In genomic region chr12:80035500-80036271, GRCm38 (mm10) we compare ENCODE assay signal across 14 mouse cellular contexts.
A peak's percentile ranks its signal among the peaks of the same experiment; 100 is the strongest.
DNase-seq lines count a peak whose midpoint lies in the region; ATAC-seq lines count a peak whose summit lies in the region.
"Had no signal": no experiment of that assay in that cellular context is flagged by ENCODE, and none has a peak within 500 bp of the region (broad histone marks: within the 10 kb centered on the region; RNA-seq: fewer than 3 reads in every experiment).

No protein-coding gene starts in this region.

- 0 out of 2 replicates have a peak overlapping the region, but pooled peaks have one; percentile 71 for H3K27ac ChIP-seq in forebrain, embryonic 10.5 days
- no peak overlapping the region for H3K27ac ChIP-seq in forebrain, embryonic 13.5 days
- H3K27ac ChIP-seq in limb, embryonic 12.5 days = peak overlapping the region; percentile 62; the same call in 1 of the 2 replicates
- no peak overlapping the region for H3K27ac ChIP-seq in limb, embryonic 10.5 days
- H3K27ac ChIP-seq in limb, embryonic 15.5 days = peak overlapping the region; percentile 43
- H3K27ac ChIP-seq in stomach, embryonic 15.5 days = peak overlapping the region; percentile 18; the same call in 1 of the 2 replicates
- H3K27ac ChIP-seq: left cerebral cortex, adult 2 months; macrophage; neural tube, embryonic 13.5 days had no signal

- no peak overlapping the region for H3K4me2 ChIP-seq in forebrain, embryonic 13.5 days
- H3K4me2 ChIP-seq in limb, embryonic 12.5 days = no peak overlapping the region
- no peak overlapping the region for H3K4me2 ChIP-seq in limb, embryonic 15.5 days
- H3K4me2 ChIP-seq in stomach, embryonic 15.5 days = no peak overlapping the region
- H3K4me2 ChIP-seq: neural tube, embryonic 13.5 days had no signal

- WGBS in forebrain, embryonic 10.5 days = 92% methylated on average over 6 of the region's 6 CpGs
- WGBS in forebrain, embryonic 13.5 days = 85% methylated on average over 6 of the region's 6 CpGs
- 72% methylated on average over 6 of the region's 6 CpGs for WGBS in limb, embryonic 12.5 days
- WGBS in limb, embryonic 10.5 days = 78% methylated on average over 6 of the region's 6 CpGs
- WGBS in limb, embryonic 15.5 days = 55% methylated on average over 6 of the region's 6 CpGs
- WGBS in stomach, embryonic 15.5 days = 60% methylated on average over 6 of the region's 6 CpGs

- no peaks in the 10 kb centered on the region for H3K9me3 ChIP-seq in forebrain, embryonic 10.5 days
- no peaks in the 10 kb centered on the region for H3K9me3 ChIP-seq in forebrain, embryonic 13.5 days (replicated peaks)
- no peaks in the 10 kb centered on the region for H3K9me3 ChIP-seq in limb, embryonic 12.5 days
- H3K9me3 ChIP-seq in limb, embryonic 10.5 days (replicated peaks) = no peaks in the 10 kb centered on the region
- no peaks in the 10 kb centered on the region for H3K9me3 ChIP-seq in limb, embryonic 15.5 days
- H3K9me3 ChIP-seq in stomach, embryonic 15.5 days = no peaks in the 10 kb centered on the region
- H3K9me3 ChIP-seq: neural tube, embryonic 13.5 days had no signal

- H3K4me3 ChIP-seq in forebrain, embryonic 10.5 days = no peak overlapping the region
- H3K4me3 ChIP-seq in forebrain, embryonic 13.5 days = no peak overlapping the region
- no peak overlapping the region for H3K4me3 ChIP-seq in limb, embryonic 12.5 days (replicated peaks)
- no peak overlapping the region for H3K4me3 ChIP-seq in limb, embryonic 10.5 days
- no peak overlapping the region for H3K4me3 ChIP-seq in limb, embryonic 15.5 days
- no peak overlapping the region for H3K4me3 ChIP-seq in stomach, embryonic 15.5 days (replicated peaks)
- H3K4me3 ChIP-seq: left cerebral cortex, adult 2 months; neural tube, embryonic 13.5 days had no signal

- H3K4me1 ChIP-seq in forebrain, embryonic 10.5 days = peaks cover 30% of the 10 kb centered on the region
- peaks cover 3% of the 10 kb centered on the region; the same call in 1 of the 2 replicates for H3K4me1 ChIP-seq in forebrain, embryonic 13.5 days
- H3K4me1 ChIP-seq in limb, embryonic 12.5 days (replicated peaks) = peaks cover 23% of the 10 kb centered on the region
- H3K4me1 ChIP-seq in limb, embryonic 10.5 days = peaks cover 32% of the 10 kb centered on the region
- H3K4me1 ChIP-seq in limb, embryonic 15.5 days = peaks cover 32% of the 10 kb centered on the region
- peaks cover 8% of the 10 kb centered on the region for H3K4me1 ChIP-seq in stomach, embryonic 15.5 days
- H3K4me1 ChIP-seq: neural tube, embryonic 13.5 days had no signal

- H3K9ac ChIP-seq in forebrain, embryonic 13.5 days = no peak overlapping the region
- no peak overlapping the region for H3K9ac ChIP-seq in limb, embryonic 12.5 days (replicated peaks)
- no peak overlapping the region for H3K9ac ChIP-seq in limb, embryonic 15.5 days
- H3K9ac ChIP-seq in stomach, embryonic 15.5 days = no peak overlapping the region
- H3K9ac ChIP-seq: neural tube, embryonic 13.5 days had no signal

- ATAC-seq in forebrain, embryonic 13.5 days = no peak
- no peak for ATAC-seq in limb, embryonic 12.5 days (ENCODE audit: insufficient number of reproducible peaks, insufficient read depth, low FRiP score, low TSS enrichment, low read depth)
- ATAC-seq in limb, embryonic 15.5 days (ENCODE audit: insufficient number of reproducible peaks, low FRiP score, low TSS enrichment, low read depth) = no peak
- ATAC-seq in stomach, embryonic 15.5 days (ENCODE audit: insufficient read depth, low FRiP score, low read depth) = peak; percentile 53; the same call in 1 of the 2 replicates
- no peak for ATAC-seq in cerebellum, adult (ENCODE audit: insufficient number of reproducible peaks, low FRiP score, low TSS enrichment)
- ATAC-seq in frontal cortex, adult (ENCODE audit: low TSS enrichment) = no peak

- H3K27me3 ChIP-seq in forebrain, embryonic 10.5 days (ENCODE audit: poor library complexity, severe bottlenecking) = no peaks in the 10 kb centered on the region
- no peaks in the 10 kb centered on the region for H3K27me3 ChIP-seq in forebrain, embryonic 13.5 days
- no peaks in the 10 kb centered on the region for H3K27me3 ChIP-seq in limb, embryonic 12.5 days
- H3K27me3 ChIP-seq in limb, embryonic 10.5 days (ENCODE audit: low read depth, poor library complexity, severe bottlenecking) = no peaks in the 10 kb centered on the region
- no peaks in the 10 kb centered on the region for H3K27me3 ChIP-seq in limb, embryonic 15.5 days
- H3K27me3 ChIP-seq in stomach, embryonic 15.5 days (replicated peaks) = no peaks in the 10 kb centered on the region
- H3K27me3 ChIP-seq: neural tube, embryonic 13.5 days had no signal

- no peak for DNase-seq in forebrain, embryonic 10.5 days (ENCODE audit: extremely low spot score, low spot score)
- no peak for DNase-seq in limb, embryonic 10.5 days (ENCODE audit: low spot score)
- DNase-seq: adrenal gland, postnatal 36 days; cerebellum, adult 18-20 months; right cerebral cortex, postnatal 4 days had no signal

- H3K36me3 ChIP-seq in forebrain, embryonic 10.5 days (replicated peaks) = no peaks in the 10 kb centered on the region
- no peaks in the 10 kb centered on the region for H3K36me3 ChIP-seq in forebrain, embryonic 13.5 days (ENCODE audit: poor library complexity, severe bottlenecking)
- no peaks in the 10 kb centered on the region for H3K36me3 ChIP-seq in limb, embryonic 12.5 days
- no peaks in the 10 kb centered on the region for H3K36me3 ChIP-seq in limb, embryonic 10.5 days
- H3K36me3 ChIP-seq in limb, embryonic 15.5 days = no peaks in the 10 kb centered on the region
- H3K36me3 ChIP-seq in stomach, embryonic 15.5 days = no peaks in the 10 kb centered on the region
- H3K36me3 ChIP-seq: neural tube, embryonic 13.5 days had no signal

Comparison
In these comparisons a context has a peak if more than half of its experiments do, and no peak if none do; other contexts are left out.
1. H3K27ac ChIP-seq: peak in forebrain, embryonic 10.5 days (single experiment), limb, embryonic 12.5 days (single experiment), limb, embryonic 15.5 days (single experiment) and stomach, embryonic 15.5 days (single experiment); none in forebrain, embryonic 13.5 days (single experiment) and limb, embryonic 10.5 days (single experiment).